Mouse (Mus musculus): ENCODE results near the gene Zfp507. TPM values are rescaled to one million over a fixed set of nuclear protein-coding genes. Genes with fewer than 3 reads are reported as not detected.
A peak's percentile ranks its signal among the peaks of the same experiment; 100 is the strongest.

Zfp507 gene
- polyA plus RNA-seq, 1 experiment from 2014 or later: 20.6 TPM

DNA sequence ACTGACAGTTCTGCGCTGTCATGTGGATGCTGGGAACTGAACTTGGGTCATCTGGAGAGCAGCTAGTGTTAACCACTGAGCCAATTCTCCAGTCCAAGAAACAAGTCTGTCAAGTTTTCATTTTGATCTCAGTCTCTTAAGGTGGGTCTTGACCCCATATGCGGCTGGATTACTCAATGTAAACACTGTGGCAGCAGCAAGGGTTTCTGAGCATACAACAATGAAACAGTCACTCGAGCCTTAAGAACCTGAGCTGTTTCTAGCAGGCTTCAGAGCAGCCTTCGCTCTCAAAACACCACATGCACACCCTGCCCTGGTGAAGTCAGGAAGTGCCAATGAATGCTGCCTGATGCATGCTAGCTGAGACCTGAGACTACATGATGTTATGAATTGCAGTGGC, 17.2 kb downstream of the Zfp507 start:
- H3K9ac ChIP-seq: no peak overlapping the region
- H3K4me2 ChIP-seq: no peak overlapping the region
- H3K4me3 ChIP-seq (ENCODE audit: low read depth, low read length): no peak overlapping the region
- DNase-seq: peak; percentile 57
- H3K9me3 ChIP-seq (ENCODE audit: low read depth, low read length): no peaks in the 10 kb centered on the region
- no peak for TF ChIP-seq CTCF (IDR thresholded peaks at IDR 0.05; ENCODE audit: low read depth)
- no peaks in the 10 kb centered on the region for H3K27me3 ChIP-seq (ENCODE audit: insufficient read depth, low read length)
- WGBS: 35% methylated on average over 4 of the region's 4 CpGs
- 0 out of 2 replicates have a peak overlapping the region, but pooled peaks have one; percentile 36 for H3K27ac ChIP-seq (ENCODE audit: low read depth)
- peak; percentile 70 for ATAC-seq (ENCODE audit: insufficient read depth)
- no peaks in the 10 kb centered on the region for H3K4me1 ChIP-seq (ENCODE audit: insufficient read depth)
- H3K36me3 ChIP-seq (ENCODE audit: insufficient read depth): peaks cover 80% of the 10 kb centered on the region

DNA sequence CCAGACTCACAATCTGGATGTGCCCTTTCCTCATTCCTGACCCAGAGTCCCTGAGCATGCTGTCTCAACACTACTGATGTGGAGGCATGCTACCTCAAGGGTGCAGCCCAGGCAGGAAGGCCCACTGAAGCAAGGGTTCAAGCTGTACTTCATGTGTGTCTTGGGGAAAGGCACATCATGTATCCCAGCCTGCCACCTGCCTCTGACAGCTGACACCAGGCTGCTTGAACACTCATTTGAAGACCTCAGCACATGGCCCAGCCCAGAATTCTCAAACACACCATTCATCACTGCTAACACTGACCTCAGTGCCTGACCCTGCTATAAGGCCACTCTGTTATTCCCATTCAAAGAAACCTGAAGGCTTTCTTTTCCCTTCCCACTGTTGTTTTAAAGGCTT, 20.6 kb downstream of the Zfp507 start:
- no peak for ATAC-seq (ENCODE audit: insufficient read depth)
- Histone ChIP-seq H3K27me3 (ENCODE audit: insufficient read depth, low read length) (no peaks in the 10 kb centered on the region), H3K36me3 (ENCODE audit: insufficient read depth) (peaks cover 80% of the 10 kb centered on the region), H3K4me3 (ENCODE audit: low read depth, low read length) (no peak overlapping the region), H3K4me2 (no peak overlapping the region), H3K9ac (no peak overlapping the region), H3K27ac (ENCODE audit: low read depth) (no peak overlapping the region), H3K4me1 (ENCODE audit: insufficient read depth) (no peaks in the 10 kb centered on the region), H3K9me3 (ENCODE audit: low read depth, low read length) (no peaks in the 10 kb centered on the region)
- no peak for DNase-seq
- TF ChIP-seq CTCF (IDR thresholded peaks at IDR 0.05; ENCODE audit: low read depth): no peak

DNA sequence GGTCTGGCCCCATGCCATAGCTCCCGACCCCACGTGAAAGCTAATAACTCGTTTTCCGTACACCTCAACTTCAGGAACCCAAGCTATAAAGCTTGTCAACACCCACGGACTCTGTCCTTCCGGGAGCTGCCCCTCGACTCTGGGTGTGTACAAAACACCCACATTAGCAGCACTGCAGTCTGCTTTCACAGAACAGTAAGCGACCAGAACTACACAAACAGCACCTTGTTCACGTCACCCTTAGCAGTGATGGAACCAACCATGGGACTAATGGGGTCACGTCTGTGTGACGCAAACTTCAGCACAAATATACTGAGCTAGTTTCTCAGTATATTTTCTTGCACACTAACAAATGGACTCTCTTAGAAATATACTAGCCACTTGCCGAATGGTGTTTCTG, 28.7 kb downstream of the Zfp507 start:
- no peaks in the 10 kb centered on the region for H3K27me3 ChIP-seq (ENCODE audit: insufficient read depth, low read length)
- TF ChIP-seq CTCF (IDR thresholded peaks at IDR 0.05; ENCODE audit: low read depth): no peak
- H3K4me1 ChIP-seq (ENCODE audit: insufficient read depth): no peaks in the 10 kb centered on the region
- ATAC-seq (ENCODE audit: insufficient read depth): no peak
- no peak overlapping the region for H3K4me2 ChIP-seq
- no peaks in the 10 kb centered on the region for H3K9me3 ChIP-seq (ENCODE audit: low read depth, low read length)
- peaks cover 59% of the 10 kb centered on the region for H3K36me3 ChIP-seq (ENCODE audit: insufficient read depth)
- DNase-seq: no peak
- 87% methylated on average over 12 of the region's 12 CpGs for WGBS
- H3K27ac ChIP-seq (ENCODE audit: low read depth): no peak overlapping the region
- no peak overlapping the region for H3K9ac ChIP-seq
- no peak overlapping the region for H3K4me3 ChIP-seq (ENCODE audit: low read depth, low read length)

DNA sequence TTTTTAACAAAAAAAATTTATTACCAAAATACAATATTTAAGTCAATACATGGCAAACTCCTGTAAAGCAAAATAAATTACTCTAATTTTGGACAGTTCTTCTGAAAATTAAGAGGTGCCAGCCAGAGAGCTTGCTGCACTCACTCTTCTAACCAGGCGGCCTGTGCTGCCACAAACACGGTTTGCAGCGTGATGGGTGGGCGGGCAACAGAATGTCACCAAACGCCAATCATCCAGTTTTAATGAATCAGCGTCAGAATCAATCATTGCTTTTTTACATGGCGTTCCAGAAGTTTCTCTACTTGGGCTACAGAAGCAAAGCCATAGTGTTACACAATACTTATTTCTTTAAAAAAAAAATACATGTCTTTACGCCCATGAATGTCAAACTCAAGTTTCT, 30.5 kb downstream of the Zfp507 start:
- peaks cover 44% of the 10 kb centered on the region for H3K36me3 ChIP-seq (ENCODE audit: insufficient read depth)
- H3K4me3 ChIP-seq (ENCODE audit: low read depth, low read length): no peak overlapping the region
- no peak overlapping the region for H3K4me2 ChIP-seq
- H3K9me3 ChIP-seq (ENCODE audit: low read depth, low read length): no peaks in the 10 kb centered on the region
- no peaks in the 10 kb centered on the region for H3K27me3 ChIP-seq (ENCODE audit: insufficient read depth, low read length)
- H3K9ac ChIP-seq: no peak overlapping the region
- H3K4me1 ChIP-seq (ENCODE audit: insufficient read depth): no peaks in the 10 kb centered on the region
- WGBS: 88% methylated on average over 8 of the region's 8 CpGs
- no peak overlapping the region for H3K27ac ChIP-seq (ENCODE audit: low read depth)
- DNase-seq: no peak
- TF ChIP-seq CTCF (IDR thresholded peaks at IDR 0.05; ENCODE audit: low read depth): no peak
- no peak for ATAC-seq (ENCODE audit: insufficient read depth)

DNA sequence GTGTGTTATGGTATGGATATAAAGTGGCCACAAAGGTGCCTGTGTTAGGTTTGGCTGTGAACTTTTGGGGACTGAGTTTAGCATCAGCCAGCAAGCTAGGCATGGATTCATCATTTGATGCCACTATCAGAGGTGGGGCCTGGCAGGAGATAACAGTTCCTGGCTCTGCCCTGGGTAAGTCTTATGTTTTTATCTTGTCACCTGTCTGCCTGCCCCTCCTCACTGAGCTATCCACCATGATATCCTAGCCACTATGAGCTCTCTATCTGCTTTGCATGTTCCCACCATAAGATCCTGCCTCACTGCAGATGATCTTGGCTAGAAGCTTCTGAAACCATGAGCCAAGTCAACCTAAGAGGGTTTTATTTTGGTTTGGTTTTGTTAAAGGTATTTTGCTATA, 31.7 kb downstream of the Zfp507 start:
- TF ChIP-seq CTCF (IDR thresholded peaks at IDR 0.05; ENCODE audit: low read depth): no peak
- ATAC-seq (ENCODE audit: insufficient read depth) (no peak), DNase-seq (no peak)
- Histone ChIP-seq H3K4me2 (no peak overlapping the region), H3K27ac (ENCODE audit: low read depth) (no peak overlapping the region), H3K9ac (no peak overlapping the region), H3K27me3 (ENCODE audit: insufficient read depth, low read length) (no peaks in the 10 kb centered on the region), H3K4me1 (ENCODE audit: insufficient read depth) (no peaks in the 10 kb centered on the region), H3K36me3 (ENCODE audit: insufficient read depth) (peaks cover 34% of the 10 kb centered on the region), H3K4me3 (ENCODE audit: low read depth, low read length) (no peak overlapping the region), H3K9me3 (ENCODE audit: low read depth, low read length) (no peaks in the 10 kb centered on the region)

DNA sequence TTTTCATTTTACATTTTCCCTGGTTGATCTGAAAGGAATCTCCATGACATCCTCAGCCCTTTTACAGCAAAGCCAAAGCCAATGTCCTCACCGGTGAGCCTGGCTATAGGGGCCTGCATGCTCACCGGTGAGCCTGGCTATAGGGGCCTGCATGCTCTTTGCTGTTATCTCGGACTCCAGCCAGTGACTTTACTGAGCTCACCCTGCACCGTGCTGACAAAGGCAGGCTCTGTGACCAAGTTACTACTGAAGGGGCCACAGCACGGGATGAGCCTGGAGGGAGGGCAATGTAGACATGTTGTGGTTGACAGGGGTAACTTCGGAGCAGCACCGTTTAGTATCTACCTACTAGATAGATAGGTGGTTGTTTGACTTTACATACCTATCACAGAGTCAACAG, 32.7 kb downstream of the Zfp507 start:
- 71% methylated on average over 7 of the region's 7 CpGs for WGBS

DNA sequence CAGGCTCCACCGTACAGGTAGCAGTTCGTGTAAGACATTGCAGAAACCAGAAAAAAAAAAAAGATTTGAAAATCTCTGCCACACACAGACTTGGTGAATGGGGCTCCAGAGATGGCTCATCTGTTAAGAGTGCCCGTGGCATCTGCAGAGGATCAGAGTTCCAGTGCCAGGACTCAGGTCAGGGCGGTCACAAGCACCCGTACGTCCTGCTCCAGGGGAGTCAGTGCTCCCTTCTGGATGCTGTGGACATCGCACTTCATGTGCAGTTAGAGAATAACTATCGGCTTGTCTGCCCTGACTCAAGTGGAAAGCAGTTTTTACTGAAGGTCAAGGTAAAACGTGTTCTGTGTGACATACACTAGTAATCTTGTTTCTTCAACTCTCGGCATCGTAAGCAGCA, 38.3 kb downstream of the Zfp507 start:
- ATAC-seq (ENCODE audit: insufficient read depth) (no peak), DNase-seq (no peak)
- Histone ChIP-seq H3K9ac (no peak overlapping the region), H3K4me1 (ENCODE audit: insufficient read depth) (no peaks in the 10 kb centered on the region), H3K36me3 (ENCODE audit: insufficient read depth) (no peaks in the 10 kb centered on the region), H3K4me2 (no peak overlapping the region), H3K9me3 (ENCODE audit: low read depth, low read length) (no peaks in the 10 kb centered on the region), H3K27me3 (ENCODE audit: insufficient read depth, low read length) (no peaks in the 10 kb centered on the region), H3K27ac (ENCODE audit: low read depth) (no peak overlapping the region), H3K4me3 (ENCODE audit: low read depth, low read length) (no peak overlapping the region)
- 86% methylated on average over 11 of the region's 11 CpGs for WGBS
- TF ChIP-seq CTCF (IDR thresholded peaks at IDR 0.05; ENCODE audit: low read depth): no peak

More for the DNA sequence above, 32.7 kb downstream of the Zfp507 start:
- Histone ChIP-seq H3K36me3 (ENCODE audit: insufficient read depth) (peaks cover 25% of the 10 kb centered on the region), H3K27ac (ENCODE audit: low read depth) (no peak overlapping the region), H3K9ac (no peak overlapping the region), H3K27me3 (ENCODE audit: insufficient read depth, low read length) (no peaks in the 10 kb centered on the region), H3K4me1 (ENCODE audit: insufficient read depth) (no peaks in the 10 kb centered on the region), H3K4me2 (no peak overlapping the region), H3K4me3 (ENCODE audit: low read depth, low read length) (no peak overlapping the region), H3K9me3 (ENCODE audit: low read depth, low read length) (no peaks in the 10 kb centered on the region)
- no peak for DNase-seq
- no peak for ATAC-seq (ENCODE audit: insufficient read depth)
- TF ChIP-seq CTCF (IDR thresholded peaks at IDR 0.05; ENCODE audit: low read depth): no peak

DNA sequence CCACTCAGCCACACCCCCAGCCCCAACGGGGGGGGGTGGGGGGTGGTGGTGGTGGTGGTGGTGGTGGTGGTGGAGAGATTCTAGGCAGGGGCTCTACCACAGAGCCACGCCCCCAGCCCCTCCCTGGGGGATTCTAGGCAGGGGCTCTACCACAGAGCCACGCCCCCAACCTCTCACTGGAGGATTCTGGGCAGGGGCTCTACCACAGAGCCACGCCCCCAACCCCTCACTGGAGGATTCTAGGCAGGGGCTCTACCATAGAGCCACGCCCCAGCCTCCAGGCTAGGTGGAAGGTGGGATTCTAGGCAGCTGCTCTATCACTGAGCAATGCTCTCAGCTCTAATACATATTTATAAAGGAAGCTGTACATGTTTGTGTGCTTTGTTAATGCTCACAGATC, 41.0 kb downstream of the Zfp507 start:
- TF ChIP-seq CTCF (IDR thresholded peaks at IDR 0.05; ENCODE audit: low read depth): no peak
- Histone ChIP-seq H3K4me3 (ENCODE audit: low read depth, low read length) (no peak overlapping the region), H3K4me1 (ENCODE audit: insufficient read depth) (no peaks in the 10 kb centered on the region), H3K27me3 (ENCODE audit: insufficient read depth, low read length) (no peaks in the 10 kb centered on the region), H3K36me3 (ENCODE audit: insufficient read depth) (no peaks in the 10 kb centered on the region), H3K4me2 (no peak overlapping the region), H3K27ac (ENCODE audit: low read depth) (no peak overlapping the region), H3K9ac (no peak overlapping the region), H3K9me3 (ENCODE audit: low read depth, low read length) (no peaks in the 10 kb centered on the region)
- 55% methylated on average over 5 of the region's 5 CpGs for WGBS
- ATAC-seq (ENCODE audit: insufficient read depth) (no peak), DNase-seq (no peak)

Measured in lung, embryonic 14.5 days (tissue).